ENCODE assay signal across 28 mouse cellular contexts in genomic region chr9:115284385-115284784, GRCm38 (mm10).
"Had no signal": no experiment of that assay in that cellular context is flagged by ENCODE, and none has a peak within 500 bp of the region (broad histone marks: within the 10 kb centered on the region; RNA-seq: fewer than 3 reads in every experiment).

No protein-coding gene starts in this region.

- H3K4me2 ChIP-seq: embryonic facial prominence, embryonic 12.5 days; embryonic facial prominence, embryonic 13.5 days; embryonic facial prominence, embryonic 15.5 days; forebrain, embryonic 12.5 days; forebrain, embryonic 13.5 days; forebrain, embryonic 15.5 days had no signal

- ATAC-seq: forebrain, embryonic 13.5 days; forebrain, embryonic 14.5 days; forebrain, embryonic 15.5 days; forebrain, embryonic 16.5 days; forebrain, postnatal 0 days had no signal

- H3K27me3 ChIP-seq: embryonic facial prominence, embryonic 12.5 days; embryonic facial prominence, embryonic 13.5 days; embryonic facial prominence, embryonic 15.5 days; forebrain, embryonic 12.5 days; forebrain, embryonic 13.5 days; forebrain, embryonic 15.5 days had no signal

- H3K4me1 ChIP-seq: embryonic facial prominence, embryonic 12.5 days had no signal

- H3K9ac ChIP-seq: embryonic facial prominence, embryonic 12.5 days; embryonic facial prominence, embryonic 13.5 days; embryonic facial prominence, embryonic 15.5 days; forebrain, embryonic 12.5 days; forebrain, embryonic 13.5 days; forebrain, embryonic 15.5 days; forebrain, postnatal 0 days had no signal

- H3K4me3 ChIP-seq: embryonic facial prominence, embryonic 10.5 days; embryonic facial prominence, embryonic 12.5 days; embryonic facial prominence, embryonic 13.5 days; embryonic facial prominence, embryonic 15.5 days; erythroblast, embryonic 14.5 days; forebrain, embryonic 10.5 days; forebrain, embryonic 12.5 days; forebrain, embryonic 13.5 days; forebrain, embryonic 15.5 days; gastrocnemius, adult 2 months had no signal

- H3K27ac ChIP-seq: embryonic facial prominence, embryonic 10.5 days; embryonic facial prominence, embryonic 12.5 days; embryonic facial prominence, embryonic 13.5 days; embryonic facial prominence, embryonic 15.5 days; forebrain, embryonic 10.5 days; forebrain, embryonic 12.5 days; forebrain, embryonic 13.5 days; forebrain, embryonic 15.5 days; gastrocnemius, adult 2 months had no signal

- DNase-seq: cerebellum, adult 2 months; cerebellum, adult 8-10 months; cerebellum, adult 9-10 months; cerebellum, adult 9-11 months; cerebellum, postnatal 10 days; cerebellum, postnatal 14 days; cerebellum, postnatal 25 days; cerebellum, postnatal 36 days; embryo, embryonic 11 days; forebrain, postnatal 0 days; gastrocnemius, adult 2 months; gastrocnemius, postnatal 10 days; gastrocnemius, postnatal 14 days; gastrocnemius, postnatal 25 days; gastrocnemius, postnatal 36 days; heart, adult 11 months; heart, adult 18-20 months had no signal

- H3K9me3 ChIP-seq: embryonic facial prominence, embryonic 10.5 days; embryonic facial prominence, embryonic 12.5 days; embryonic facial prominence, embryonic 13.5 days; embryonic facial prominence, embryonic 15.5 days; forebrain, embryonic 10.5 days; forebrain, embryonic 12.5 days; forebrain, embryonic 13.5 days; forebrain, embryonic 15.5 days had no signal
